Mouse (Mus musculus) adrenal gland, adult 8-10 months (tissue): ENCODE measurements around the gene Krtcap2. TPM values are rescaled to one million over a fixed set of nuclear protein-coding genes. Genes with fewer than 3 reads are reported as not detected.
"Not testable (repeated sequence)": the region's sequence is repeated elsewhere in the genome, so short reads cannot be mapped to it uniquely, and the experiment has no call there.

Source experiments
- DNase-seq: peaks from one replicate; pipeline ENCODE4 v3.0.0; 2022
- total RNA-seq, 4 experiments: library from RNA; stranded (reverse); gene quantifications; 2 replicates each; pipeline ENCODE4 v1.2.4; 2022

Krtcap2 gene
- 100 to 1,000 TPM; 131 to 144 (median 135) TPM for total RNA-seq

- DNase-seq, result no peak
These were observed at the start of gene Krtcap2 for GRCm38 (mm10) chr3:89245688-89246171. Gene Krtcap2, plus strand, starts transcription at chr3:89245966.

DNA sequence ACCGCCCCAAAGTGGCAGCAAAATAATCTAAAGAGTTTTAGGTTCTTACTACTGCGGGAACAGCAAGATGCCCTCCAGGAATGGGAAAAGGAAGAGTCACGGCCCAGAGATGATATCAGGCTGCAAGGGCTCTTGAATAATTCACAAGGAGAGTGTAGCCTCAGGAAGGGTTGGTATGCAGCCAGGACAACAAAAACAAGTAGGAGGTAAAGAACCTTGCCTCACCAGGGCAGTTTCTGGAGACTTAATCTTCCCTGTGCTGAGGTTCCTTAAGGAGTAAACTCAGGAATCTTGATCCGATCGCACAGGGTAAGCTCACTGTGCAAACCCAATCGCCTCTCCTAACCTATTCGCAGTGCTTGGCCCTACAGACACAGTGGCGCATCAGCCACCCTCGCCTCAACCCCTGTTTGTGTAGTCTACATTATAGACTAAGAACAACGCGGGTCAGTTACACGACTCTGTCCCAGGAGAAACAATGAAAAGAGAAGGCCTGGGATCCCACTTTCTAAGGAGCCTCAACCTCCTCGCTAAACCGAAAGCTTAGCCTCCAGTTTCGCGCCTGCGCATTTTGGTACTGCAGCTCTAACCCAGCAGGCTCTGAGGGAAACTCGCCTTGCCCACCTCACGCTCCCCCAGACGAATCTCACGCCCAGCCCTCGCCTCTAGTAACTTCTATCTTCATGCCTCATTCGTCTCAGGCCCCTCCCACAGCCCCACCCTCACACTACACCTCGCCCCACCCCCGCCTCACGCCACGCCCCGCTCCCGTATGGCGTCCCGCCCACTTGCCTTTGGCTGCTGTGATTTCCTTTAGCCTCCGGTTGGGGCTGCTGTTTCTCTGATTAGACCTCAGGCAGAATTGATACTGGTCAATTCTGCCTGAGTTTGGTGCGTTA, 49.5 kb upstream of the Krtcap2 start:
- DNase-seq, result peak; percentile 86

DNA sequence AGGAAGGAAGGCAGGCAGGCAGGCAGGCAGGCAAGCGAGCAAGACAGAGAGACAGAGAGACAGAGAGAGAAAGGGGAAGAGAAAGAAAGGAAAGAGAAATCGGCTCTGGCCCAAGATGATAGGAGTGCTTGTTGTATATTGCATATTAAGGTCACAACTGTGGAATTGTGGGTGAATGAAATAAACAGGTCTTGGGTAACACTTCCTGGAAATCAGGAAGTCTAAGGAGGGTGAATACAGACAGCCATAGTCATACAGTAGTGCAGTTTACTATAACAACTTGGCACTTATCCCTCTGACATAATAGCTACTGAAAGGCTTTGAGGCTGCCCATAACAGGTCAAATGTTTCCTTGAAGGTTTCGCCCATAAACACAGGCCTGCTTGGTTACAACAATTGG, 45.9 kb upstream of the Krtcap2 start:
- no peak for DNase-seq

- peak; percentile 77 for DNase-seq
These were observed 43.3 kb upstream of the Krtcap2 start, which contains the start of gene Gba for GRCm38 (mm10) chr3:89202253-89203141. Gene Gba, plus strand, starts transcription at chr3:89202928.

DNA sequence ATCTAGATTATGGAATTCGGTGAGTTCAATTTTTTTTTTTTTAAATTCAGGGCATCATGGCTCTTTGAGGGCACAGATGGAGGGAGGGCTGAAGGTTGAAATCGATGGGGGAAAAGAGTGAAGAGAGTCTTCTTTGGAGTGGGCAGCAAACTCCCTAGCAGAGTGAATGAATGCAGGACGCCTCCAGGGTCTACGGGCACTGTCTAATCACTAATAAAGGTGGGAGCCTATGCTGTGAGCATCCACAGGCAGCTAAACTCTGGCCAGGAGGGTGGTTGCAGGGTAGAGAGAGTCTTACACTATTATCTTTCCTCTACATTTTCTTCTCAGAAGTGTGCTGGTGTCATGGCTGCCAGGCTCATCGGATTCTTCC, 42.6 kb upstream of the Krtcap2 start:
- DNase-seq, result no peak

GRCm38 (mm10) chr3:89206079-89206478, 39.7 kb upstream of the Krtcap2 start:
- DNase-seq, result no peak

- no peak for DNase-seq
These were observed 39.1 kb upstream of the Krtcap2 start for GRCm38 (mm10) chr3:89206695-89207094.

DNA sequence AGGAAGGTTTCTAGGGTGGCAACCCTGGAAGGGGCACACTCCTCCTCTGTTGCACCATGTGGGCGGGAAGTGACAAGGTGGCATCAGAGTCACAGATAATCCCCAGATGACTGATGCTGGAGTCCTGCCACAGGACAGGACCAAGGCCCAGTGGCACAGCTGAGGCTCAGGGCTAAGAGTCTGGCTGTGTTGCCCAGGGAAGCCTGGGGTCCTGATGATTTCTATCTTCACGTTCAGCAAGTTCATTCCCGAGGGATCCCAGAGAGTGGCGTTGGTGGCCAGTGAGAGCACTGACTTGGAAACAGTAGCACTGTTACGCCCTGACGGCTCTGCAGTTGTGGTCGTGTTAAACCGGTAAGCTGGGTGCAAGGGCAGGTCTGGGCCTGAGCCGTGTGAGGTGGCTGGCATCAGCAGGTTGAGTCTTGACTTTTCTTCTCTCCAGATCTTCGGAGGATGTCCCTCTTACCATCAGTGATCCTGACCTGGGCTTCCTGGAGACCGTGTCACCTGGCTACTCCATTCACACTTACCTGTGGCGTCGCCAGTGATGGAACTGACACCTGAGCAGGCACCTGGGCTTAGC, 37.6 kb upstream of the Krtcap2 start:
- no peak for DNase-seq

GRCm38 (mm10) chr3:89208736-89209135, 37.0 kb upstream of the Krtcap2 start:
- DNase-seq, result no peak

- DNase-seq, result no peak
These were observed 36.0 kb upstream of the Krtcap2 start for GRCm38 (mm10) chr3:89209731-89210130.

- DNase-seq, result no peak
These were observed 35.6 kb upstream of the Krtcap2 start for GRCm38 (mm10) chr3:89210162-89210561.

GRCm38 (mm10) chr3:89210731-89211130, 35.0 kb upstream of the Krtcap2 start:
- DNase-seq, result no peak

DNA sequence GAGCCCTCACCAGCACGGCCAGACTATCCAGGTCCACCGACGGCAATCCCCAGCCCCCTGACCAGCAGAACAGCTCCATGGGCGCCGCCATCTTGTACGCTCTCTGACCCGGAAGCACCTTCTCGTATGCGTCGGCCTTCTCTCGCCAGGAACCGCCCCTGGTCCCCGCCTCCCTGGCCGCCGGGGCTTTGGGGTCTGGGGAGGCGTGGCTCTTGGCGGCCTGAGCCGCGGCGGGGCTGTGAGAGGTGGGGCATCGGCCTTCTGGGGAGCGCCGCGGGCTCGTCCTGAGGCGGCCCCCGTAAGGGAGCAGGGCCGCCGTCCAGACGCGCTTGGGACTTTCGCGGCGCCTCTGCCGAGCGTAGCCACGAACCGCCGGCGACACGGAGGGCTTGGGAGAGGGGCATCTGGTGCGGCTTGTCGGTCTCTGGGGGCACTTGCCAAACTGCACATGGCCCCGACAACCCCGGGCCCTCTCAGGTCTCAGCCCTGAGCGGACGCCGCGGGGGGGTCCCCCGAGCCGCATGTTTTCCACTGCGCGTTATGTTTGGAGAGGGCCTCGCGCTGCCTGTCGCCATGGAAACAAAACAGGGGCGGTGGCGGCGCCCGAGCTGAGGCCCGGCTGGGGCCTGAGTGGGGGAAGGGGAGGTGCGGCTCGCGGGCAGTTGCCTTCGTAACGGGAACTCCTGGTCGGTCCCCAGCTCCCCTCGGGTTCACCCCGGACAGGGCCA, 31.8 kb upstream of the Krtcap2 start:
- DNase-seq, result peak; percentile 90

DNA sequence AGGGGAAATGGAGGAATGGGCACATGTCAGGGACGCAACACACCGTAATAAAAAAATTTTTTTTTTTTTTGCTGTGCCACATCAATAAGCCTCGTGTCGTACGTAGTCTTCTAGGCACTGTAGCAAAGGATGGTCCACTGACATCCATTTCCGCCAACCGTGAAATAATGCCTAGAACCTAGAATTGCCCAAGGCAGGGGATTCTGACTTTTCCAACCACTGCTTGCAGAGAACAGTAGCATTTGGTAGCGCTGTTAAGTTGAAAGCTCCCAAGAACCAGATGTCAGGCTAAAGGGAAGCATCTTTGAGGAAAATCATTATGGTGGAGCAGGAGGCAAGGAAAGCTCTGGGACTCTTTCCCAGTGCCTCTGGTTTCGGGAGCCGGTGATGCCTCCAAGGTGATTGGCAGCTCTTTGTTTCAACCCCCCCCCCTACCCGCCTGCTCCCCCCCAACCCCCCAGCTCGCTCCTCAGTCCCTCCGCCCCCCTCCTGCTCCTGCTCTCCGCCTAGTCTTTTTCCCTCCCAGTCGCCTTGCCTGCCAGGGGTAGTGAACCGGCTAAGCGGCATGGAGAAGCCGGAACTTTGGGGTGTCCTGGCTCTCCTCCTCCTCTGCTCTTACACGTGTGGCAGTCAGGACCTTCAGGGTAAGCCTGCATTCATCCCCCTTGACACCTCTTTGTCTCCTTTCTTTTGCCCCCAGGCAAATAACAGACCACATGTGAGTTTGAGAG, 30.9 kb upstream of the Krtcap2 start, which contains the start of gene Thbs3:
Gene Thbs3 (plus strand): TSS at position 500 of the 731 bp plus-strand sequence.
- DNase-seq, result no peak

GRCm38 (mm10) chr3:89215853-89216252, 29.9 kb upstream of the Krtcap2 start:
- peak; percentile 51 for DNase-seq

DNA sequence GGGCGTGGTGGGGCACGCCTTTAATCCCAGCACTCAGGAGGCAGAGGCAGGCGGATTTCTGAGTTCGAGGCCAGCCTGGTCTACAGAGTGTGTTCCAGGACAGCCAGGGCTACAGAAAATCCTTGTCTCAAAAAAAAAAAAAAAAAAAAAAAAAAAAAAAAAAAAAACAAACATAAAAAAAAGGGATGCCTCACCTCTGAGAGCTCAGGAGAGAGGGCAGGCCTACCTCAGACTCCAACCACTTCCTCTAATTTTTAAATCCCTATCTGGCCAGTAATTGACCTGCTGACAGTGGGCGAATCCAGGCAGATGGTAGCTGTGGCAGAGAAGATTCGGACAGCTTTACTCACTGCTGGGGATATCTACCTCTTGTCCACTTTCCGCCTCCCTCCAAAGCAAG, 29.4 kb upstream of the Krtcap2 start:
- DNase-seq, result not testable (repeated sequence)

GRCm38 (mm10) chr3:89218271-89218670, 27.5 kb upstream of the Krtcap2 start:
- no peak for DNase-seq

DNA sequence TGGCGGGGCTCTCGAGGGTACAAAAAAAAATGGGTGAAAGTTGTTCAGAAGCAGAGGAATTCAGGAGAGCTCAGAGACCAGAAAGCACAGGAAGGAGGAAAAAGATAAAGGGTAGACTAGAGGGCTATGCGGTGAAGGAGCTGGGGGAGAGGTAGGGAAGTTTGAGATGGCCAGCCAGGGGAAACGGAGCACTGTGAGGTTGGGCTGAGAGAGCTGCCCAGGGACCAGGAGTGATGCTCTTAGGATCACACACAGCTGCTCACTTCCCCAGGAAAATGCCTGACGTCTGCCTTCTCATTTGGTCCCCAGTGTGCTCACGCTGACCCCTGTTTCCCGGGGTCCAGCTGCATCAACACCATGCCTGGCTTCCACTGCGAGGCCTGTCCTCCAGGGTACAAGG, 26.2 kb upstream of the Krtcap2 start:
- DNase-seq, result no peak

GRCm38 (mm10) chr3:89221167-89221566, 24.6 kb upstream of the Krtcap2 start:
- no peak for DNase-seq

GRCm38 (mm10) chr3:89224796-89225195, 21.0 kb upstream of the Krtcap2 start:
- DNase-seq, result no peak

- DNase-seq, result no peak
These were observed 20.4 kb upstream of the Krtcap2 start for GRCm38 (mm10) chr3:89225321-89225815.
